Mouse (Mus musculus): ENCODE measurements around the gene Il12a. TPM values are rescaled to one million over a fixed set of nuclear protein-coding genes. Genes with fewer than 3 reads are reported as not detected.
A peak's percentile ranks its signal among the peaks of the same experiment; 100 is the strongest.

The Il12a gene
- polyA plus RNA-seq, 1 experiment from 2014 or later, result not detected

- no peak overlapping the region for H3K9ac ChIP-seq (ENCODE audit: low read length)
- H3K9me3 ChIP-seq (replicated peaks; ENCODE audit: control insufficient read depth, low read length), result no peaks in the 10 kb centered on the region
- no peak overlapping the region for H3K4me3 ChIP-seq (ENCODE audit: low read length)
- no peak for ATAC-seq (replicated peaks; ENCODE audit: extremely low read depth, insufficient read depth, low FRiP score)
- WGBS, result 46% methylated on average over 4 of the region's 4 CpGs
- H3K27me3 ChIP-seq (ENCODE audit: control insufficient read depth, insufficient read depth, low read length), result no peaks in the 10 kb centered on the region
- 0 out of 2 replicates have a peak, but pooled peaks cover 6% of the 10 kb centered on the region for H3K4me1 ChIP-seq (ENCODE audit: control insufficient read depth, insufficient read depth, low read length)
- H3K36me3 ChIP-seq (ENCODE audit: control insufficient read depth, insufficient read depth), result no peaks in the 10 kb centered on the region
- no peak overlapping the region for H3K4me2 ChIP-seq (ENCODE audit: low read depth, low read length)
- no peak overlapping the region for H3K27ac ChIP-seq (ENCODE audit: low read length)
These were observed 29.9 kb upstream of the Il12a start for GRCm38 (mm10) chr3:68660538-68660937.

GRCm38 (mm10) chr3:68662386-68662785 lies 28.1 kb upstream of the Il12a start:
- WGBS, result 60% methylated on average over 5 of the region's 5 CpGs
- Histone ChIP-seq H3K4me1 (ENCODE audit: control insufficient read depth, insufficient read depth, low read length) (0 out of 2 replicates have a peak, but pooled peaks cover 4% of the 10 kb centered on the region), H3K9ac (ENCODE audit: low read length) (no peak overlapping the region), H3K27me3 (ENCODE audit: control insufficient read depth, insufficient read depth, low read length) (no peaks in the 10 kb centered on the region), H3K4me3 (ENCODE audit: low read length) (no peak overlapping the region), H3K36me3 (ENCODE audit: control insufficient read depth, insufficient read depth) (no peaks in the 10 kb centered on the region), H3K9me3 (replicated peaks; ENCODE audit: control insufficient read depth, low read length) (no peaks in the 10 kb centered on the region), H3K27ac (ENCODE audit: low read length) (no peak overlapping the region), H3K4me2 (ENCODE audit: low read depth, low read length) (no peak overlapping the region)
- no peak for ATAC-seq (replicated peaks; ENCODE audit: extremely low read depth, insufficient read depth, low FRiP score)

- Histone ChIP-seq H3K27ac (ENCODE audit: low read length) (no peak overlapping the region), H3K9me3 (replicated peaks; ENCODE audit: control insufficient read depth, low read length) (no peaks in the 10 kb centered on the region), H3K4me2 (ENCODE audit: low read depth, low read length) (no peak overlapping the region), H3K4me3 (ENCODE audit: low read length) (no peak overlapping the region), H3K36me3 (ENCODE audit: control insufficient read depth, insufficient read depth) (no peaks in the 10 kb centered on the region), H3K4me1 (ENCODE audit: control insufficient read depth, insufficient read depth, low read length) (0 out of 2 replicates have a peak, but pooled peaks cover 3% of the 10 kb centered on the region), H3K27me3 (ENCODE audit: control insufficient read depth, insufficient read depth, low read length) (no peaks in the 10 kb centered on the region), H3K9ac (ENCODE audit: low read length) (no peak overlapping the region)
- ATAC-seq (replicated peaks; ENCODE audit: extremely low read depth, insufficient read depth, low FRiP score), result no peak
- 88% methylated on average over 6 of the region's 6 CpGs for WGBS
These were observed 26.1 kb upstream of the Il12a start for GRCm38 (mm10) chr3:68664337-68664736.

- WGBS, result 90% methylated on average over 7 of the region's 7 CpGs
- ATAC-seq (replicated peaks; ENCODE audit: extremely low read depth, insufficient read depth, low FRiP score), result no peak
These were observed 24.1 kb upstream of the Il12a start for GRCm38 (mm10) chr3:68666377-68666776.

GRCm38 (mm10) chr3:68667852-68668251 lies 22.6 kb upstream of the Il12a start:
- H3K4me2 ChIP-seq (ENCODE audit: low read depth, low read length), result no peak overlapping the region

More at GRCm38 (mm10) chr3:68666377-68666776, 24.1 kb upstream of the Il12a start:
- no peak overlapping the region for H3K4me2 ChIP-seq (ENCODE audit: low read depth, low read length)
- no peaks in the 10 kb centered on the region for H3K4me1 ChIP-seq (ENCODE audit: control insufficient read depth, insufficient read depth, low read length)
- H3K27me3 ChIP-seq (ENCODE audit: control insufficient read depth, insufficient read depth, low read length), result no peaks in the 10 kb centered on the region
- no peaks in the 10 kb centered on the region for H3K9me3 ChIP-seq (replicated peaks; ENCODE audit: control insufficient read depth, low read length)
- H3K9ac ChIP-seq (ENCODE audit: low read length), result no peak overlapping the region
- H3K36me3 ChIP-seq (ENCODE audit: control insufficient read depth, insufficient read depth), result no peaks in the 10 kb centered on the region
- H3K4me3 ChIP-seq (ENCODE audit: low read length), result no peak overlapping the region
- H3K27ac ChIP-seq (ENCODE audit: low read length), result no peak overlapping the region

GRCm38 (mm10) chr3:68669418-68669974 lies 20.9 kb upstream of the Il12a start:
- 71% methylated on average over 5 of the region's 5 CpGs for WGBS
- Histone ChIP-seq H3K4me2 (ENCODE audit: low read depth, low read length) (no peak overlapping the region), H3K36me3 (ENCODE audit: control insufficient read depth, insufficient read depth) (no peaks in the 10 kb centered on the region), H3K9ac (ENCODE audit: low read length) (no peak overlapping the region), H3K27ac (ENCODE audit: low read length) (no peak overlapping the region), H3K27me3 (ENCODE audit: control insufficient read depth, insufficient read depth, low read length) (no peaks in the 10 kb centered on the region), H3K4me1 (ENCODE audit: control insufficient read depth, insufficient read depth, low read length) (no peaks in the 10 kb centered on the region), H3K9me3 (replicated peaks; ENCODE audit: control insufficient read depth, low read length) (no peaks in the 10 kb centered on the region), H3K4me3 (ENCODE audit: low read length) (no peak overlapping the region)
- ATAC-seq (replicated peaks; ENCODE audit: extremely low read depth, insufficient read depth, low FRiP score), result no peak

More at GRCm38 (mm10) chr3:68667852-68668251, 22.6 kb upstream of the Il12a start:
- Histone ChIP-seq H3K9ac (ENCODE audit: low read length) (no peak overlapping the region), H3K27me3 (ENCODE audit: control insufficient read depth, insufficient read depth, low read length) (no peaks in the 10 kb centered on the region), H3K27ac (ENCODE audit: low read length) (no peak overlapping the region), H3K4me3 (ENCODE audit: low read length) (no peak overlapping the region), H3K9me3 (replicated peaks; ENCODE audit: control insufficient read depth, low read length) (no peaks in the 10 kb centered on the region), H3K4me1 (ENCODE audit: control insufficient read depth, insufficient read depth, low read length) (no peaks in the 10 kb centered on the region), H3K36me3 (ENCODE audit: control insufficient read depth, insufficient read depth) (no peaks in the 10 kb centered on the region)
- no peak for ATAC-seq (replicated peaks; ENCODE audit: extremely low read depth, insufficient read depth, low FRiP score)
- WGBS, result 95% methylated on average over 1 of the region's 1 CpGs

GRCm38 (mm10) chr3:68674721-68675120 lies 15.7 kb upstream of the Il12a start:
- Histone ChIP-seq H3K27ac (ENCODE audit: low read length) (no peak overlapping the region), H3K27me3 (ENCODE audit: control insufficient read depth, insufficient read depth, low read length) (no peaks in the 10 kb centered on the region), H3K4me2 (ENCODE audit: low read depth, low read length) (no peak overlapping the region), H3K9ac (ENCODE audit: low read length) (no peak overlapping the region), H3K4me3 (ENCODE audit: low read length) (no peak overlapping the region), H3K9me3 (replicated peaks; ENCODE audit: control insufficient read depth, low read length) (no peaks in the 10 kb centered on the region), H3K36me3 (ENCODE audit: control insufficient read depth, insufficient read depth) (no peaks in the 10 kb centered on the region), H3K4me1 (ENCODE audit: control insufficient read depth, insufficient read depth, low read length) (0 out of 2 replicates have a peak, but pooled peaks cover 3% of the 10 kb centered on the region)
- ATAC-seq (replicated peaks; ENCODE audit: extremely low read depth, insufficient read depth, low FRiP score), result no peak
- 78% methylated on average over 2 of the region's 2 CpGs for WGBS

GRCm38 (mm10) chr3:68675216-68675835 lies 15.1 kb upstream of the Il12a start:
- Histone ChIP-seq H3K4me1 (ENCODE audit: control insufficient read depth, insufficient read depth, low read length) (0 out of 2 replicates have a peak, but pooled peaks cover 3% of the 10 kb centered on the region), H3K4me3 (ENCODE audit: low read length) (no peak overlapping the region), H3K27ac (ENCODE audit: low read length) (no peak overlapping the region), H3K36me3 (ENCODE audit: control insufficient read depth, insufficient read depth) (no peaks in the 10 kb centered on the region), H3K9ac (ENCODE audit: low read length) (no peak overlapping the region), H3K27me3 (ENCODE audit: control insufficient read depth, insufficient read depth, low read length) (no peaks in the 10 kb centered on the region), H3K4me2 (ENCODE audit: low read depth, low read length) (no peak overlapping the region), H3K9me3 (replicated peaks; ENCODE audit: control insufficient read depth, low read length) (no peaks in the 10 kb centered on the region)
- WGBS, result 74% methylated on average over 12 of the region's 12 CpGs
- ATAC-seq (replicated peaks; ENCODE audit: extremely low read depth, insufficient read depth, low FRiP score), result no peak

- H3K4me2 ChIP-seq (ENCODE audit: low read depth, low read length), result peak overlapping the region; percentile 56
- 59% methylated on average over 10 of the region's 10 CpGs for WGBS
- peak overlapping the region; percentile 33; the same call in 1 of the 2 replicates for H3K4me3 ChIP-seq (ENCODE audit: low read length)
- no peaks in the 10 kb centered on the region for H3K27me3 ChIP-seq (ENCODE audit: control insufficient read depth, insufficient read depth, low read length)
- ATAC-seq (replicated peaks; ENCODE audit: extremely low read depth, insufficient read depth, low FRiP score), result no peak
- no peak overlapping the region for H3K9ac ChIP-seq (ENCODE audit: low read length)
- peak overlapping the region; percentile 26; the same call in 1 of the 2 replicates for H3K27ac ChIP-seq (ENCODE audit: low read length)
- no peaks in the 10 kb centered on the region for H3K36me3 ChIP-seq (ENCODE audit: control insufficient read depth, insufficient read depth)
- H3K9me3 ChIP-seq (replicated peaks; ENCODE audit: control insufficient read depth, low read length), result no peaks in the 10 kb centered on the region
- 0 out of 2 replicates have a peak, but pooled peaks cover 3% of the 10 kb centered on the region for H3K4me1 ChIP-seq (ENCODE audit: control insufficient read depth, insufficient read depth, low read length)
These were observed 14.3 kb upstream of the Il12a start for GRCm38 (mm10) chr3:68675980-68676678.
